Mouse (Mus musculus) spleen, adult 10 weeks (tissue): ENCODE results near the gene BC049762. TPM values are rescaled to one million over a fixed set of nuclear protein-coding genes. Genes with fewer than 3 reads are reported as not detected.

Source experiments
- polyA plus RNA-seq: library from polyadenylated mRNA; stranded (reverse); fragments of 350-450 nt; fragmentation: Illumina TruSeq; extraction: RNeasy Lipid Tissue Mini Kit (QIAGEN cat#74804); gene quantifications from one replicate; pipeline ENCODE4 v1.2.3, GENCODE M21; 2015; ENCODE audit warnings: low replicate concordance; ENCODE audit not compliant: insufficient read depth

BC049762 gene
- 0.30 TPM for polyA plus RNA-seq

DNA sequence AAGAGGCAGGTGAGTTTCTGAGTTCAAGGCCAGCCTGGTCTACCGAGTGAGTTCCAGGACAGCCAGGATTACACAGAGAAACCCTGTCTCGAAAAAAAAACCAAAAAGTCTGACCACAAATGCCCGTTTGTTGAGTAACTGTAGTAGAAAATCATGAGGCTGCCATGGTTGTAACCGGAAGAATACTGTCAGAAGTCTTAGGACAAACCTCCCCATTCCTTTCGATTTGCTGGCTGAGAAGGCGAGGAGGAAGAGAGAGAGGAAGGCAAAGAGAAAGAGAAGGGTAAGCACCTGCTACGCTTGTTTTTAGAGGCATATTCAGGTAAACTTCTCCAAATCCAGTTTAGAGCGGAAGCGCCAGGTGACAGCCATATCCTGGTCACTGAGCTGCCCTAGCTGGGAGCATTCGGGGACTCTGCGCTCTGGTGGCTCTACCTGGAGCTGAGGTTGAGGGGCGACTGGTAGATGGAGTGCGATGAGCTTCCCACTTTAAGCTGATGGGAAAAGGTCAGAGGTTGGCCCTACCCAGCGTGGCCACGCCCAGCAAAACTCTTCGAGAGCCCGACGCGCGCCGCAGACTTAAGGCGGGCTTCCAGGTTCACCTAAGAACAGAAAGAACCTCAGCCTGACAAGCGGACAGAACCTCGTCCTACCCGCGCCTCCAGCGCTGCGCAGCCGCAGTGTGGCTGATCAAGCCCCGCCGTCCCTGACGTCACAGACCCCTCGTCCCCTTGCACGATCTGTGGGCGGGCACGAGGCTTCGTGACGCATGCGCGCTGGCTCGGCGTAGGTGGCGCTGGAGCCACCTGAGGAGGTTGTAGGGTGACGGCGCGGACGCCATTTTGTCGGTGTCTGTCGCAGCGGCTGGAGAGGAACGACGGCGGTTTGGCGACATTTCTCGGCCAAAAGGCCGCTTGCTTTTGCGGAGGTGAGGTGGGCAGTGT lies at the start of gene BC049762:
Gene BC049762, minus strand, starts transcription at position 705 of the 944 bp plus-strand sequence.

DNA sequence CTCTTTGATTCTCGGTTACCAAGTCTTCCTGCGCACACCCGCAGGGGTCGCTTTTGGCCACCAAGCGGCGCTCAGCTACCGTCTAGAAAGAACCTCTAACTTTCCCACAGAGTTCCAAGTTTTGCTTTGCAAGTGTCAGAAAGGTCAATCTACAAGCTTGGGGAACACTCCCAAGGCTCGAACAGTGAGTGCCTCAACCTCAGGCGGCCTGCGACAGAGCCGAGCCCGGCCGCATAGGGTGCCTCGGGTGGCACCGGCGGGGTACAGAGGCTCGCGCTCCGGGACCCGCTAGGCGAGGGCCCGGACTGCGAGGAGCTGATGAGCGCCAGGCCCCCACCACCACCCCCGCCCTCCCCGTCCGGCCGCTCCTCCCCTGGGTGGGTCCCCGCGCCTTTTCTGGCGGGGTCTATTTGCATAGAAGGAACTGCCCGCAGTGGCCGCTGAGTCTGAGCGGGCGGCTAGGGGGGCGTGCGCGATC lies 26.8 kb upstream of the BC049762 start, which contains the start of gene Col23a1:
Gene Col23a1, plus strand, starts transcription at position 357 of the 478 bp plus-strand sequence.

DNA sequence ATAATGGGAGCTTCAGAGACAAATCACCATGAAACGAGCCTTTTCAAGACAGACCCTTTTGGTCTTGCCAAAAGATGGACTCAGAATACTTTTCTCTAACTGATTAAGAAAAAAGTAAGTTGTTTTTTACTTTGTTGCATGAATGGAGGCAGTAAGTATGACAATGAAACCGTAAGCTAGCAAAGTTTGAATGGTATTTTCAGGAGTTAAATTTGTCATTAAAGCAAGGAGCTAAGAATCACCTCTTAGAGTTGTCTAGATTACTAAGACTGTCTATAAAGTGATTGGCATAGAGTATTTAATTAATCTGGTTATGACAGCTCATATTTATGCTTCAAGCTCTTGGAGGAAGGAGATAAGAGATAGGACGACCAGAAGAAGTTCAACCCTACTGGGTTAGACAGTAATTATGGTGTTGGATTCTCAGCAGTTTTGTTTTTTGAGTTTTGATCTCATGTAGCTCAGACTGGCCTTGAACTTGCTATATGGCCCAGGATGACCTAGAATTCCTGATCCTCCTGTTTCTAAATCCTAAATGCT lies 1.1 kb downstream of the BC049762 start, which contains the start of gene Clk4:
Gene Clk4, plus strand, starts transcription at position 51 of the 540 bp plus-strand sequence.

DNA sequence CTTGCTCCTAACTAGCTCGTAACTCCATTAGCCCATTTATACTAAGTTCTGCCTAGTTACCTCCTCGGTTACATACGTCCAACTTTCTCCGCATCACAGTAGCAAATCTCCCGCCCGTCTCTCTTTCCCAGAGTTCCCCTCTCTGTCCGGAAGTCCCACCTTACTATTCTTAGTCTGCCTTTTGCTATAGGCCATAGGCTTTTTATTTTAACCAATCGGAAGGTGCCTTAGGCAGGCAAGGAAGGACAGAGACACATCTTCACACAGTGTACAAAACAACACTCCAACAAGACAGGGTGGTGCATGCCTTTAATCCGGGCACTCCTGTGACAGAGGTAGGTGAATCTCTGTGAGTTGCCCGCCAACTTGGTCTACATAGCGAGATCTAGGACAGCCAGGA lies 42.5 kb downstream of the BC049762 start, which contains the start of gene Gm12569:
Gene Gm12569, plus strand, starts transcription at position 166 of the 400 bp plus-strand sequence.

Other genes starting within 250 kb of the BC049762 start
- not detected for gene Olfr54, start 248.8 kb downstream of the BC049762 start, polyA plus RNA-seq
- gene Olfr1375, start 214.9 kb downstream of the BC049762 start, polyA plus RNA-seq: not detected
- 2.6 TPM for gene Zfp354a, start 203.8 kb downstream of the BC049762 start, polyA plus RNA-seq
- gene Gm12569, start 42.6 kb downstream of the BC049762 start, polyA plus RNA-seq: not detected
- gene Clk4, start 1.3 kb downstream of the BC049762 start, polyA plus RNA-seq: 324 TPM
- gene Col23a1, start 26.9 kb upstream of the BC049762 start, polyA plus RNA-seq: 3.4 TPM